Mouse (Mus musculus): ENCODE measurements at regions not wholly inside any gene's neighbourhood (a gene's known extent, or its start where the extent isn't known, plus 50 kb on each side); places are given as distances from the start of the nearest gene placed in this dataset.
A peak's percentile ranks its signal among the peaks of the same experiment; 100 is the strongest.

- DNase-seq = no peak
These were observed 59.8 kb upstream of the St3gal5 start for GRCm38 (mm10) chr6:72037639-72038038.

- peak; percentile 39 to 48 for DNase-seq
These were observed 53.3 kb upstream of the St3gal5 start for GRCm38 (mm10) chr6:72043881-72044625.

Data from cerebellum, postnatal 14 days (tissue).